Mouse (Mus musculus) cerebellum, adult 2 months (tissue): ENCODE measurements around the gene Ergic1.

ENCODE experiments used
- CTCF ChIP-seq: fragments of 200-500 bp; IDR thresholded peaks from 2 replicates; pipeline ENCODE4 v1.5.1; 2011; ENCODE audit warnings: low read depth, mild to moderate bottlenecking, control low read depth, low read length, moderate library complexity, borderline replicate concordance; ENCODE audit not compliant: insufficient read depth
- POLR2A ChIP-seq: fragments of 200-500 bp; IDR thresholded peaks from 2 replicates; pipeline ENCODE4 v1.6.1; 2011; ENCODE audit warnings: low read length, control low read depth, borderline replicate concordance; ENCODE audit not compliant: insufficient read depth

DNA sequence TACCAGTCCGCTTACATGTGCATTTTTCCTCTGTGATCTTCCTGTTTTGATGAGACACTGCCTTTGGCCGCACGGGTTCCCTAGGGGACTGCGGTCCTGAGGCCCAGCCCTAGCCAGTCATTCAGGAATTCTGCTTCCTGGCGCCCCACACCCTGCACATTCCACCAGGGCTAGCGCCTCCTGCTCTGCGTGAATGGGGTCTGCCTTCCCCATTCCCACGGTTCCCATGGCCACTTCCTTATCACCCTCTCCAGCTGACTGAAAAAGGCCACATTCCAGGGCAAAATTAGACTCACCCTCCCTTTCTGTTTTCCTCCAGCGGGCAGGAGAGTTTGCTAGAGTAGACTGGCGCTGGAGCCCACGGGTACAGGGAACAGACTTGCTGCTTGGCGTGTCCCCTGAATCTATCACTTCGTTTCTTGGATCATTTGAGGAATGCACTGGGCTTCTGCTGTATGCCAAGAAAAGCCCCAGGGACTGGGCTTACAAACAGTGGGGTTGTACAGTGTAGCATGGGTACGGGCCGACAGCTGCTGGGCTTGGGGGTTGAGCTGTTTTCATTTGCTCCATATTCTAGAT lies 23.4 kb downstream of the Ergic1 start:
- TF ChIP-seq POLR2A: no peak
- no peak for TF ChIP-seq CTCF
